Mouse (Mus musculus) embryo, embryonic 11.5 days (tissue): Measurements from ENCODE around the gene Zmynd10.

ENCODE experiments used
- DNase-seq: peaks from one replicate; pipeline ENCODE4 v3.0.0-alpha.2; 2012; ENCODE audit warnings: low read depth, low spot score

Zmynd10 gene

GRCm38 (mm10) chr9:107600745-107601144 is 53.6 kb downstream of the Zmynd10 start:
- DNase-seq, result no peak
